Mouse (Mus musculus): ENCODE measurements around the gene Parvb.
"Not testable (repeated sequence)": the region's sequence is repeated elsewhere in the genome, so short reads cannot be mapped to it uniquely, and the experiment has no call there.

Parvb gene

DNA sequence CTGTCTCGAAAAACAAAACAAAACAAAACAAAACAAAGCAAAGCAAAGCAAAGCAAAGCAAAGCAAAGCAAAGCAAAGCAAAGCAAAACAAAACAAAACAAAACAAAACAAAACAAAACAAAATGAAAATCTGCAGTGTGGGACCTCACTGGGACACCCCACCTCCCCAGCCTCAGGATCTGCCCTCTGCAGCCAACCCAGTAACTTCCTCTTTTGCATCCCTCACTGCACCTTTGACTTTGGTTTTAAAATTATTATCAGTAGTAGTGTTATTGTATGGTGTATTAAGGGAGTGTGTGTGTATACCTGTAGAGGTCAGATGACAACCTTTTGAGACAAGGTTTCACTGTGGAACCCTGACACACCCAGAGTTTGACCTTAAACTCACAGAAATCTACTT lies 57.1 kb downstream of the Parvb start:
- intact Hi-C loops (cut with DNase I): not testable (repeated sequence)

DNA sequence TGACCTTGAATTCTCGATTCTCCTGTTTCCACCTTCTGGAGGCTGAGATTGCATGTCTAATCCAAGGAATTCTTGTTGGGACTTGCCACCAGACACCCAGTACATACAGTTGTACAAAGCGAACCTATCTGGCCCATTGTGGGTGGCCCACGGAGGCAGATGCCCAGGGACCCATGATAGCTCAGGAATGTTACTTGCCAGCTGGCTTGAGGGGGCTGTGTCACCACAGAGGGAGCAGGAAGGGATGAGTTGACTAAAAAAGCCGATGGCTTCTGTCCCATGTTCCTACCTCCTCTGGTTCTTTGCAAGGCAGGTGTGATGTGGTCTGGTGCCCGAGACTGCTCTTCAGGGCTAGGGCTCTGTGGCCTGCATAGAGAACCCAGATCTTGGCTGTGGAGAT lies 59.3 kb downstream of the Parvb start:
- intact Hi-C loops (cut with DNase I): no loop called here

DNA sequence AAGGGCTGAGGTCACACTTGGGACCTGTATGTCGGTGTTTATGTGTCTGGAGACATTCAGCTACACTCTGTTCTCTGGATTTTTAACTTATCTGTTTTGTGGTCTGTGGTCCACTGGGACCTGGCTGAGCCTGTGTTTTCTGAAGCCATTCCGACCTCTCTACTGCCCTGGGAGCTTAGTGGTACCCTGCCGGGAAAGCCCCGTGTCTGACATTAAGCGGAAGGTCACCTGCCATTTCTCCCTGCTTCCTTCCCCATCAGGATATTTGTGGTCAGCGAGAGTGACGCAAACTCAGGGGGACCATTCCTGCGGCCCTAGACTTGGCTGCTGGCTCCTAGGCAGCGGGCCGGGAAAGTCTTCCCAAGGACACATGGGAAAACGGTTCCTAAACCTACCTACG lies 61.7 kb downstream of the Parvb start:
- intact Hi-C loops (cut with DNase I): no loop called here

DNA sequence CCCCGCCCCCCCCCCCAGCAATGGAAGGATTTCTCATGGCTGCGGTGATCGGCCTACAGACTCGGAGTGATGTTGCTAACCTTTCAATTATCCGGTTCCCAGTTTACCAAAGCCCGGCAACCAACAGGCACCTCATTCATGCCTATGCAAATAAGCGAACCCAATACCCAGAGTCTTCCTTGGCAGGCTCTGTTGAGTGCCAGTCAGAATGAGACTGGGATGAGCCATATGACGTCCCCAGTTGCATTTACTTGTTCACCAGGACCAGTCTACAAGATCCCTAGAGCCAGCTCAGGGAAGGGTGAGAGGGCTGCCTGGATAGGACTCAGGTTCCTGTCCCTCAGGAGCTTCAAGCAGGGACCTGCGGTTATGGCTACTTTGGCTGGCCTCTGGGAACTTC lies 62.5 kb downstream of the Parvb start:
- intact Hi-C loops (cut with DNase I): no loop called here

DNA sequence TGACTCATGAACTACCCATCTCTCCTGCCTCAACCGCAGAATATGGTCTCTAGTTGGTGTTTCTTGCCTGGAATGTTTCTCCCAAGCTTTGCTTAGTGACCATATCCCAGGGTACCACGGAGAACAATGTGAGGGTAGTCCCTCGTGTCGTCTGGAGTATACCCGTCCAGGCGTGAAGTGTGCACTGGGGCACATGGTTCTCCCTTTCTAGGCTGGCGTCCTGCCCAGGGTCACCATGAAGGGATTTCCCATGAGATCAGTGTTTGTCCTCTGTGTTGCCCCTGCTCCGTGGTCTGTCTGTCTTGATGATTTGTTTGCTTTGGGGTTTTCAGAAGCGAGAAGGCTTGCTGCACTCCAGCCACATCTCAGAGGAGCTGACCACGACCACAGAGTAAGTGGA lies 63.4 kb downstream of the Parvb start:
- intact Hi-C loops (cut with DNase I): no loop called here

DNA sequence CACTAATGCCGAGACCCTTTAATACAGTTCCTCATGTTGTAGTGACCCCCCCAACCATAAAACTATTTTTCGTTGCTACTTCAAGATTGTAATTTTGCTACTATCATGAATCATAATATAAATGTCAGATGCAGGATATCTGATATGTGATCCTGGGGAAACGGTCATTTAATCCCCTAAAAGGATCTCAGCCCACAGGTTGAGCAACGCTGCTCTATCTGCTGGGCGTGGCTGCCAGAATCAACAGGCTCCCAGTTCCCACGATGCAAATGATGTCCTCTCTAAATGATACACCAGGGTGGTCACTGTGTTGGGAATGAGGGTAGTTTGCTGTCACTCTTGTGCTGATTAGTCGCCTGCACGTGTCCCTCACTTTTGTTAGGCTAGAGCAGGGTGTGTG lies 65.6 kb downstream of the Parvb start:
- intact Hi-C loops (cut with DNase I): no loop called here

DNA sequence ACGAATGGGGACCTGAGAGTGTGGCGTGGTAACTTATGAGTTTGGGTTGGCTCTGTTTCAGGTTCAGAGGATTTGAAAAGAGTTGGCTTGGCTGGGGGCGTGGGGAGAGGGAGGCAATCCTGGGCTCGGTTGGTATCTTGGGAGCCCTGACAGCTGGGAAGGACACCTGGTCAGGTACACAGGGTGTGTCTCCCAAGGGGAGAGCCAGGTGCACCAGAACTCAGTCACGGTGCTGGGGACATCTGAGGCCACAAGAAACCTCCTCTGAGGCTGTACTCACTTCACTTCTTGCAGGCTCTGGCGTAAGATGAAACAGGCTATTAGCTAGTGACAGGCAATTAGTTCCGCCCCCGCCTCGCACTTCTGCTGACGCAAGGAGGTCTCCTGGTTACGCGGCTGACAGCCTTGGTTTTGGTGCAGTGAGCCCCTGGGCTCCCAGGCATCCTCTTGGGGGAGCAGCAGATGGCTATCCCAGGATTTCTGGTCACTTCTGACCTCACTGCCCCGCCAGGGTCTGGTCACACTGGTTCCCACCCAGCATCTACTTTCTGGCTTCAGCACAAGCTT lies 67.0 kb downstream of the Parvb start:
- intact Hi-C loops (cut with DNase I): no loop called here

DNA sequence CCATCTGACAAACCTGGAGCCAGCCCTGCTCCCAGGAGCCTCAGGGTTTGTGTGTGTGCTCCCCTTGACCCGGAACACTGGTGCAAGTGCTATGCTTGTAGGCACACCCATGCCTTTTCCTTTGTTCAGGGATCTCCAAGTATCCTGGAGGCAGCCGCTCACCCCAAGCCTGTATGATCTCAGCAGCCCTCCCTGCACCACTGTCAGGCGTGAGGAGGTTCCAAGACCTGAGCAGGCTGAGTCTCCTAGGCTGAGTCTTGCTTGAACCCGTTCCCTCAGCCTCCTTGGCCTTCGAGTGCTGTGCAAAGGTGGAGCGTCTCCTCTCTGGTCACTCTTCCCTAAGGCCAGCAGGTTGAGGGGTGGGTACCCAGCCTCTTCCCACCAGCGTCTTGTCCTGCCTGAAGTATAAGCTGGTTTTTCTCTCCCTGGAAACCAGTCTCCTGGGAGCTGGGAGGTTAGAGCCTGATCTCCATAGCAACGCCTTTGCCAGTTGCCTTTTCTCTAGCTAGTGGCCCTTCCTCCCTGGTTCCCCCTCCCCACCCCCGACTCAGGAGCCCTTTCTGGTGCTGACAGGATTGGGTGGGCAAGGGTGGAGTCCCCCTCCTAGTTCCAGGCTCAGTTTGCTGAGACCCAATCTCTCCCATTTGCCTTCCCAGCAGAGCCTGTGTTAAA lies 68.0 kb downstream of the Parvb start:
- intact Hi-C loops (cut with DNase I): no loop called here

DNA sequence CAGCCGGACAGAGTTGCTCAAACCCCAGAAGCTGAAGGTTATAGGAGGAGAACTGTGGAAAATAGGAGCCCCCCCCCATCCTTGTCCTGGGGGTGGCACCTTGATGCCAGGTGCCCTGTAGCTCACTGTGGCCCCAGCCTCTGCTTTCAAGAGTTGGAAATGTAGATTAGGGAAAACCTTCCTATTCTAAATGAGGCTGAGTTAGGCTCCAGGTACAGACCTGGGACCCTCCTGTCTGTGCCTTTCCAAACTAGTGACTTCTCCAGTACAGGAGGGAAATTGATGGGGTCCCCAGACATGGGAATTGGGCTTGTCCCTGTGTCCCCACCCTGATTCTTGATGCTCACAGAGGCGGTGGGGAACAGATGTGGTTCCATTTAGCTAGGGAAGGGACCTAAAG lies 68.7 kb downstream of the Parvb start:
- intact Hi-C loops (cut with DNase I): no loop called here

DNA sequence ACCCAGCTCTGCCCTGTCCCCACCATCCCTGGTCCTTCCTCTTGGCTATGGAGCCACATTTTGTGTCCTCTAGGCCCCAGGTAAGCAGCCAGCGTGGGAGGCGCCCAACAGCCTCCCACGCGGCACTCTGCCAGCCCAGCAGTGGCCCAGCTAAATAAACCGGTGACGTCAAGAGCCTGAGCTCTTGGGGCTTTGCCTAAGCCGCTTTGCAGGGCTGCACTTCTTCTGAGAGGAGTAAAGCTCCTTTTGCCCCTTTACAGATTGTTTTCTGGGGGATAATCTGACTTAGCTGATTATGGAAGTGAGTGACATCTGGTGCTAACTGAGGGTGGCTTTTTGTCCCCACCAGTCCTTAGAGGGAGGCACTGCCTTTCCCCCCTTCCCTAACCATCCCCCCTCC lies 69.2 kb downstream of the Parvb start:
- intact Hi-C loops (cut with DNase I): no loop called here

DNA sequence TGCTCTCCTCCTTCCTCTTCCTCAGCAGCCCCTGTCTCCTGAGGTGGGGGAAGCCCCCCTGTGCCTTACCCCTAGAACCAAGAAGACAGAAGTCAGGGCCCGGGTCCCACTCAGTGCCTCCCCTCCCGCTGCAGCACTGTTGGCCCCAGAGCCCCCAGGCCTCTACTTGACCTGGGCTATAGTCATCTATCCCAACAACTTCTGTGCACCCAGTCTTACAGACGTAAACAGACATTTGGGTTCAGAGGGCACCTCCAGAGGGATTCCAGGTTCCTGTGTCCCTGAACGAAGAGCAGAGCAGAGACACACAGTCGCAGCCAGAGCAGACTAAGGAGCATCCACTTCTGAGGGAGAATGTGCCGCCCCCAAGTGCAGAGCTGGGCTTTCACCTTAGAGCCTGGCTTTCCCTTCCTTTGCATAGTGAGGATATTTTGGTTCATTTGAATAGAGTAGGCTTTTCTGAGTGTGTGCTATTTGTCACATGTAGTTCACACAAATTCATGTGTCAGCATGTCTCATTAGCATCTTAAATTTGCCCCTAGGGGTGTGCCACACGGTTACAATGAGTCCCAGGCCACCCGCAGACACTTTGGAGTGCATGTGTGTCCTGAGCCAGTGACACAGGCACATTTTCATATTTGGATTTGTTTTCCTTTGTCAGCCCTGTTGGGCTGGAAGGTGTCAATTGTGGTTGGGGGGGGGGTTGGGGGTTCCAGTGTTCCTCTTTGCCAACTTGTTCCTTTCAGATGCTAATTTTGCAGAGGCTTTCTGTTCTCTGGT lies 70.0 kb downstream of the Parvb start:
- intact Hi-C loops (cut with DNase I): no loop called here

DNA sequence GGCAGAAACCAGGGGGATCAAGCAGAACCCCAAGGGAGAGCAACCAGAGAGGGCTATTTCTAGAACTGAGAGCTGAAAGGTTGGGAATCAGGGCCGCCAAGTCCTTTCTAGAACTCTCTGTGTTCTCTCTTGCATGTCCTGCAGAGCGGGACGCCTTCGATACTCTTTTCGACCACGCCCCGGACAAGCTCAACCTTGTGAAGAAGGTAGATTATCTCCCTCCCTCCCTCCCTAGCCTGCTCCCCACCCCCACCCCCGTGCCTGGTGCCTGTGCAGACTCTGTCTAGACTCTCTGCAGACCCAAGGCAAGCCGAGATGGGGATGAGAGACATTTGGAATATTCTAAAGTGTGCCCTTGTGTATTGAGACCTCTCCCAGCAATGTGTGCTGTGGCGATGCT lies 71.4 kb downstream of the Parvb start:
- intact Hi-C loops (cut with DNase I): no loop called here

DNA sequence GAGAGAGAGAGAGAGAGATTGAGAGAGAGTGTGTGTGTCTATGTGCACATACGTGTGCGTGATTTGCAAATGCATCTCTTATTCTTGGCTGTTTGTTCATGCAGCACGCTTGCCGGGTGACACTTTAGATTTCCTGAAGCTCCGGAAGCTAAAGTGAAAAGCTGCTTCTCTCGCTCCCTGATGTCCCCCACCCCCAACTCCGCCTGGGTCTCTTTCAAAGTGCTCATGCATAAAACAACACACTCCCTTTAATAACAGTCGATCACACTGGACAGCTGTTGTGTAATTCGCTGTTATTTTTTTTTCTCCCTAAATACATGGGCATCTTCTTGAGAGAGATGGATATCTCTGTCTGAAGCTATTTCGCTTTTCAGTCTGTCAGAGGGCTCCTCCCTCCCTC lies 73.5 kb downstream of the Parvb start:
- intact Hi-C loops (cut with DNase I): no loop called here

DNA sequence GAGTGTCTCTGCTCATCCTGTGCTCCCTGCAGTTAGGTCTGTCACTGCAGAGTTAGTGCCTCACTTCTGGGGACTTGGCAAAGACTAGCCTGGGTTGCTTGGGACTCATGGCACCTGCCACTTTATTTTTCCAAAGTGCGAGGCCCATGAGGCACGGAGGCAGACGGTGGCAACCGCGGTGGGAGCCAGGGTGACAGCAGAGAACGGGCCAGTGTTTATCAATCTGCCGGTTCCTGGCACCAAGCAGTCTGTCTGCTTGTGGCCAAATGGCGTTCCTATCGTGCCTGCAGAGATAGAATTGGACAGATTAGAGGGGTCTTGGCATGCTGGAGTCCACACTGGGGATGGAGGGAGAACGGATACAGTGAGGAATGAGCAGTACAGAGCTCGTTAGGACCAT lies 78.4 kb downstream of the Parvb start:
- intact Hi-C loops (cut with DNase I): no loop called here

DNA sequence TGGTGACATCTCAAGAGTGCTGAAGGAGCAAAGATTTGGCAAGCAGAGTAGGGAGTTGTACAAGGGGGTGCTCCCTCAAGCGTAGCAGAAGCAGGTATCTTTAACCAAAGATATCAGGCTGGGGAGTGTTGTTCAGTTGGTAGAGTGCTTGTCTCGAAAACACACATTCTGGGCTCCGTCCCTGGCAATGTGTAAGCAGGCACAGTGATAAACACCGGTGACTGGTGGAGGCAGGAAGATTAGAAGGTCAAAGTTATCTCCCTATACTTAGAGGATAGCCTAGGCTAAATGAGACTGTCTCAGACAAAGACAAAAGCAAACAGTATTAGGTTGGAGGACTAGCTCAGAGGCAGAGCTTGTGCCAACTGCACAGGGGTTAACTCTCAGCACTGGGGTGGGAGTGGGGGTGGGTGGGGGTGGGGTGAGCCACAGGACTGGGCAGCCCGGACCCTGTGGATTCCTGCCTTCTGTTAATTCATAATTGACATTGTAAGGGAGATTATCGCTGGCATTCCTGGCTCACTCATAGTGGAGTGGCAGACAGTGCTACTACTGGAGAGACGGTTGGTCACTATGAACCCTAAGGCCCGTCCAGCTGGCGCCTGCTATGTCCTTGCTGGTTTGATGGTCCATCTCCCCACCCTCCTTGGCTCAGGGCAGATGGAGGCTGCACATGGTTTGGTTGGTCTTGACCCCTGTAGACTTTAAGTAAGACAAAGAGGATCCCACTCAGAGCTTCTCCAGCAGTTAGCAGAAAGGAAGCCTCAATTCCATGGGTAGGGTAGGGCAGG lies 79.6 kb downstream of the Parvb start:
- intact Hi-C loops (cut with DNase I): no loop called here

DNA sequence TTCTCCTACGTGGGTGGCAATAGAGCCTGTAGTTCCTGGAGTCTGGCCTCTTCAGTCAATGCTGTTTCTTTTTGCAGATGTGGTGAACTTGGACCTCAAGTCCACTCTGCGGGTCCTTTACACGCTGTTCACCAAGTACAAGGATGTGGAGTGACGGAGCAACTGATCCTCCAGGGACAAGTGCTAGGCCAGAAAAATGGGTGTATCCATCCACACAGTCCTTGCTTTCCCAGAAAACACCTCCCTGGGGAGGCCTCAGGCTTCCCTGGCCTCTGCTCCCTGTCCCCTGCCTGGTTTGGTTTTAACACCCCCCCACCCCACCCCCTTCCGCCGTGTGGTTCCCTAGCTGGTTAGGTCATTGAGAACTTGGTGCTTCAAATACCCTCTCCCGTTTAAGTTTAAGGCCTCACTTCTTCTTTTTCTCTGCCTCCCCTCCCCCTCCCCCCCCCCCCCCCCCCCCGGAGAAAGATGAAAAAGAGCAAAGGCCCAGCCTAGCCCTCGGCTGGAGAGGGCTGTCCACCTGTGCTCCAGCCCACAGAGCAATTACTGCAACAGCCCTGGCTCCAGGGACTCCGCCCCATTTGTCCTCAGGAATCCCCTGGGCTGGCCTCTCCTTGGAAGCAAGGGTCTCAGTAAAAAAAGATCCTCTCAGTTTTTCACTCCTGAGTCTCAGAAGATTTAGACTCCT lies 81.2 kb downstream of the Parvb start:
- intact Hi-C loops (cut with DNase I): no loop called here

DNA sequence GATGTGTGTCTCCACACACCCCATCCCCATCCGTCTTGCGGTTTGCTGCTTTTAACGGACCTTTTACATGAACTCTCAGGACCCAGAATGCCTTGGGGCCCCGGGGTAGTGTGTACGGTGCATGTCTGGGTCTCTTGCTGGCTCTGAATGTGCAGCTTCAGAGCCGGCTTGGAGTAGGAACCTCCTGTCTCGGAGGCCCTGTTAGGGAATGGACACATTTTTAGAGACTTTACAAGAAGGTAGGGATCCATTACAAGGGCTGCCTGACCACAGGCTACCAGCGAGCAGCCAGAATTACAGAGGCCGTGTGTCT lies 81.7 kb downstream of the Parvb start:
- intact Hi-C loops (cut with DNase I): no loop called here

DNA sequence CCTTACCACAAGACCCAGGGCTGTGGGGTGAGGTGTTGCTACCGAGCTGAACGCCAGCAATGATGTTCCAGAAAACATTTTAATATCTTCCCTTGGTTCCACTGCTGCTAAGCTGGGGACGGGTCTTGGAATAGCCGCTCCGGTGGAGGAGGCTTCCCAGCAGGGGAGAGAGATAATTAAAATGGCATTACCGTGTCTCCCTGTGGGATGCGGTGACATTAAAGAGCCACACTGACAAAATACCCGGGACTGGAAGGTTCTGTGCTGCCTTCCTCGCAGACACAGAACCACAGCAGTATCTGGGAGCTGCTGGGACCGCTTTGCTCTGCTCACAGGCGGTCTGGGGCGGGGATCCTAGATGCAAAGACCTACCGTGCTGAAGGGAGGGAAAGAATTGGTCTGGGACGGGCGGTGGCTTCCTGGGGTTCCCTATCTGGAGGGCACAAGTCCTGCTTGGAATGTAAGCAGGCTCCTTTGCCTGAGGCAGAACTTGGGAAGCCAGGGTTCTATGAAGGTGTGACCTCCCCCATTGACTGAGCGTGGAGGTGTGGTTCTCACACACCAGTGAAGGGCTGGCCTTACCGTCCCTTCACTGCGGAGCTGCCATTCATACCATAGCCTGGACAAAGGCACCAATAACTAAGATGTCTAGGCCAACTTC lies 82.7 kb downstream of the Parvb start:
- intact Hi-C loops (cut with DNase I): no loop called here

DNA sequence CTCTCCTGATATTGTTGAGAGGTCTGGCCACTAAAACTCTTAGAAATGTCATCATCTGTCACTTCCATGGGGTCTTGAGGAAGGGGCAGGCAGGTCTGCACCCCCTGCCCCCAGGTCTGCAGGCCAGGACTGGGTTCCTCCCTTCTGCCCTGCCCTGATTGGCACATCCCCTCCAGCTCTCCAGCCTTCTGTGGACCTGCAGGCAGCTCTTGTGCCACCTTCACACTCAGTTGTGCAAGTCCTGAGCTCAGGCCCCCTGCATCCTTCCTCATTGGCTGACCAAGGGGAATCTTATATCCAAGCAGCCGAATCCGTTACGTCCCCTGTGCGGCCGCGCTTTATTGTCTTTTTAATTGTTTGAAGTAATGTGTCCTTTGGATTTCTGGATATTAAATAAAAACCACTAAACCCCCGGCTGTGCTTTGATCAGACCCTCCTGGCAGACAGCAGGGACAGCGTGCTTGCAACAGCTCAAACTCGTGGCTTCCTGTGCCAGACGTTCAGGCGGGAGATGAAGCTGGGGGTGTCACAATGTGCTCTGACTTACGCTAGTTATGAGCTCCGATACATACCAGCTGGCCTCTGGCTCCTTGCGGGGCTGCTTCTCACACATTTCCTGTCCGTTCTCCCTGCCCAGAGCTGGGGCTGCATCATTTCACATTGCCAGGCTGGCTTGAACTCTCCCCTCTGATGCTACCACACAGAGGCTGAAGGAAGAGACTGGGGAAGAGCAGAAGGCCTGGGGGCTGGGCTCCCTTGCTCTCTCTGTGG lies 83.6 kb downstream of the Parvb start:
- intact Hi-C loops (cut with DNase I): no loop called here

DNA sequence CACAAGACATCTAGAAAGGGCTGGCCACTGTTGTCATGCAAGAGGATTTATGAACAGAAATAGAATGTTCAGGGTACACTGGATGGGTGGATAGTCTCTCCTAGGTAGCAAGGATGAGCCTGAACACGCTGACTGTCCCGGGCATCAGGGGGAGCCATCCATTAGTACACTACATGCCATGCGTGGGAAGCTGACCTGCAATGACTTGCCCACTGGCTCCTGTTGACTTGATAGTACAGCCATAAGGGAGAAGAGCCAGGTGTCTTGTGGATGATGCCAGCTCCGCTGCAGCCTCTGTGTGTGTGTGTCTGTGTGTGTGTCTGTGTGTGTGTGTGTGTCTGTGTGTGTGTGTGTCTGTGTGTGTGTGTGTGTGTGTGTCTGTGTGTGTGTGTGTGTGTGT lies 87.5 kb downstream of the Parvb start:
- intact Hi-C loops (cut with DNase I): no loop called here
